Mouse (Mus musculus) testis, adult 2 months (tissue): ENCODE measurements around the gene Fgf11. TPM values are rescaled to one million over a fixed set of nuclear protein-coding genes. Genes with fewer than 3 reads are reported as not detected.

Source experiments
- H3K27ac ChIP-seq: fragments of 200-500 bp; 2 replicates; pipeline ENCODE4 v1.5.1; 2012; ENCODE audit warnings: low read depth, low read length; ENCODE audit not compliant: control insufficient read depth, insufficient read depth
- H3K27me3 ChIP-seq: fragments of 200-500 bp; 2 replicates; pipeline ENCODE4 v1.6.1; 2012; ENCODE audit warnings: mild to moderate bottlenecking, low read length, moderate library complexity; ENCODE audit not compliant: control insufficient read depth, insufficient read depth
- H3K36me3 ChIP-seq: fragments of 200-500 bp; 2 replicates; pipeline ENCODE4 v1.6.1; 2012; ENCODE audit warnings: mild to moderate bottlenecking, low read length; ENCODE audit not compliant: control insufficient read depth, insufficient read depth
- H3K4me1 ChIP-seq: fragments of 200-500 bp; 2 replicates; pipeline ENCODE4 v1.6.1; 2012; ENCODE audit warnings: low read length; ENCODE audit not compliant: control insufficient read depth, insufficient read depth
- H3K4me3 ChIP-seq: fragments of 200-500 bp; 2 replicates; pipeline ENCODE4 v1.5.1; 2012; ENCODE audit warnings: low read depth, mild to moderate bottlenecking, low read length, moderate library complexity, mixed read lengths; ENCODE audit not compliant: control insufficient read depth
- CTCF ChIP-seq: fragments of 200-500 bp; IDR thresholded peaks from 2 replicates; pipeline ENCODE4 v1.5.1; 2012; ENCODE audit warnings: low read depth, mild to moderate bottlenecking, inconsistent platforms, low read length, moderate library complexity; ENCODE audit not compliant: control insufficient read depth, insufficient read depth, insufficient replicate concordance
- POLR2A ChIP-seq: fragments of 200-500 bp; IDR thresholded peaks from 2 replicates; pipeline ENCODE4 v1.6.1; 2012; ENCODE audit warnings: low read depth, mild to moderate bottlenecking, inconsistent platforms, low read length, moderate library complexity; ENCODE audit not compliant: control insufficient read depth
- polyA plus RNA-seq: library from polyadenylated mRNA; depleted of rRNA; stranded (reverse); fragments of >200 nt; gene quantifications from 2 replicates; pipeline ENCODE4 v1.2.3, GENCODE M21; 2012

Gene Fgf11
- polyA plus RNA-seq, 1 experiment = 3.2 TPM

DNA sequence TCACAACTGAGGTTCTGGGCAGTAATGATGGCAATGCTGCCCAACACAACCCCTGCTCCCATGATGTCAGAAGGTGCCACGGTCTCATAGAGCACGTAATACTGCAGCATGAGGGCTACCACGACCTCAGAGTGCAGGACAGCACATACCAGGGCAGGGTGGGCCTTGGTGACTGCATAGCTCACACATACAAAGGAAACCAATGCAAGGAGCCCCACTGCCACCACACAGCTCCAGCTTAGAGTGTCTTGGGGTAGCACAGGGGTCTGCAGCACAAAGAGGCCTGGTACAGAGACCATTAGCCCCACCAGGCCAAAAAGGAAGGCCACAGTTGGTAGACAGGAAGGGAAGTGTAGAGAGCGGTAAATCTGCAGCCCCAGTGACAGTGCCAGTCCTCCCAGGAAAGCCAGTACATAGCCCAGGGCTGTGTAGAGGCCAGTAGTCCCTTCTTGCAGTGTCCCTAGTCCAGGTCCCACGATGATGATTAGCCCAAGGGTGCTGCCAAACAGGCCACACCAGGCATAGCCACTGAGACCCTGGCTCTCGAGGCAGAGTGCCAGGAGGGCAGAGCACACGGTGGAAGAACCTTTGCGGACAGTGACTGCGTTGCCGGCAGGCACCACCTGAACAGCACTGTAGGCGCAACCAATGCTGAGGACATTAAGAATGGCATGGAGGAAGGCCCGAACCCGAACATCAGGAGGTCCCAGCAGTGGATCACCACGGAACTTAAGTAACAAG lies 41.3 kb downstream of the Fgf11 start:
- Histone ChIP-seq H3K4me1 (peaks cover 16% of the 10 kb centered on the region), H3K36me3 (peaks cover 3% of the 10 kb centered on the region), H3K27ac (no peak overlapping the region), H3K27me3 (no peaks in the 10 kb centered on the region), H3K4me3 (peak overlapping the region; percentile 99)
- TF ChIP-seq CTCF = no peak
- no peak; the same call in 1 of the 2 replicates for TF ChIP-seq POLR2A

GRCm38 (mm10) chr11:69758971-69759721 lies 42.5 kb downstream of the Fgf11 start:
- H3K27me3 ChIP-seq = no peaks in the 10 kb centered on the region
- H3K36me3 ChIP-seq = peaks cover 3% of the 10 kb centered on the region
- H3K27ac ChIP-seq = peak overlapping the region; percentile 100
- no peak for TF ChIP-seq CTCF
- TF ChIP-seq POLR2A = peak; percentile 63
- H3K4me1 ChIP-seq = peaks cover 12% of the 10 kb centered on the region
- peak overlapping the region; percentile 99 for H3K4me3 ChIP-seq

- Histone ChIP-seq H3K27ac (peak within 1 kb of the TSS; percentile 100), H3K27me3 (no peaks in the 10 kb centered on the region), H3K4me3 (peak within 1 kb of the TSS; percentile 99), H3K36me3 (peaks cover 3% of the 10 kb centered on the region), H3K4me1 (peaks cover 12% of the 10 kb centered on the region)
- peak; percentile 100 for TF ChIP-seq POLR2A
- no peak for TF ChIP-seq CTCF
Measured at GRCm38 (mm10) chr11:69758478-69758970, 43.1 kb downstream of the Fgf11 start, which contains the start of gene Polr2a. Polr2a (minus strand) TSS chr11:69758637.

GRCm38 (mm10) chr11:69758090-69758456 lies 43.6 kb downstream of the Fgf11 start:
- Histone ChIP-seq H3K27me3 (no peaks in the 10 kb centered on the region), H3K4me3 (peak overlapping the region; percentile 99), H3K36me3 (peaks cover 3% of the 10 kb centered on the region), H3K4me1 (peaks cover 12% of the 10 kb centered on the region), H3K27ac (peak overlapping the region; percentile 100)
- TF ChIP-seq CTCF = 0 out of 2 replicates have a peak, but pooled peaks have one; percentile 12
- no peak; the same call in none of the 2 replicates for TF ChIP-seq POLR2A

- peak overlapping the region; percentile 84 for H3K27ac ChIP-seq
- peaks cover 12% of the 10 kb centered on the region for H3K4me1 ChIP-seq
- H3K4me3 ChIP-seq = peak overlapping the region; percentile 99
- H3K27me3 ChIP-seq = no peaks in the 10 kb centered on the region
- H3K36me3 ChIP-seq = peaks cover 3% of the 10 kb centered on the region
- TF ChIP-seq CTCF = no peak
- TF ChIP-seq POLR2A = no peak
Measured at GRCm38 (mm10) chr11:69757303-69758089, 44.2 kb downstream of the Fgf11 start.

DNA sequence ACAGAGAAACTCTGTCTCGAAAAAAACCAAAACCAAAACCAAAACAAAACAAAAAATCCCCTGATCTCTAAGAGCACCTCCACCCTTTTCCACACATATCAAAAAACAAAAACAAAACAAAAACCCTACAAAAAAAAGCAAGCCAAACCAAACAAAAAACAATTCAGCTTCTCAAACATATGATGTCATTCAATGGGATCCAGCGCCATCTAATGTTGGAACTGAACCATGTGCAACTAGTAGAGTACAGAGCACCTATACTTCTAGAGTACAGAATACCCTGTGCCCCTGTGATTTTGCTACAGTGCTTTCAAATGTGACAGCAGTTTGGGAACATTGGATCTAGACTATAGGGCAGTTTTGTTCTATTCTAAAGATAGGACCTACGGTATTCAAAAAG lies 47.0 kb downstream of the Fgf11 start:
- Histone ChIP-seq H3K4me3 (no peak overlapping the region), H3K36me3 (peaks cover 3% of the 10 kb centered on the region)
- TF ChIP-seq POLR2A = no peak
- TF ChIP-seq CTCF = no peak

DNA sequence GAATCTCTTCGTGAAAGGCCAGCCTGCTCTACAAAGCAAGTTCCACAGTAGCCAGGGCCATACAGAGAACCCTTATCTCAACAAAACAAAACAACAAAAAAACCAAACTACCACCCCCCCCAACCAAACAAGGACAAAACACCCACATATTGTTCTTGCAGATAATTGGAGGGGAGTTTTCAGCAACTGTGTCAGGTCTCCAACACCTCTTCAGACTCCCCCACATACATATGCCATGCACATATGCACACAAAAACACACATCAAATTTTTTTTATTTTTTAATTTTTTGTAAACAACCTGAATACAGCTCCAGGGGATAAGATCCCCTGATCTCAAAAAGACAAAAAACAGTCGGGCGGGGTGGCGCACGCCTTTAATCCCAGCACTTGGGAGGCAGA lies 47.4 kb downstream of the Fgf11 start:
- Histone ChIP-seq H3K27me3 (no peaks in the 10 kb centered on the region), H3K4me3 (no peak overlapping the region), H3K27ac (no peak overlapping the region), H3K4me1 (peaks cover 4% of the 10 kb centered on the region), H3K36me3 (peaks cover 4% of the 10 kb centered on the region)
- no peak for TF ChIP-seq CTCF
- no peak for TF ChIP-seq POLR2A

More for the DNA sequence above, 47.0 kb downstream of the Fgf11 start:
- Histone ChIP-seq H3K4me1 (peaks cover 7% of the 10 kb centered on the region), H3K27me3 (no peaks in the 10 kb centered on the region), H3K27ac (no peak overlapping the region)
